Mouse (Mus musculus) thymus, postnatal 0 days (tissue): ENCODE measurements around the gene Spg21. TPM values are rescaled to one million over a fixed set of nuclear protein-coding genes. Genes with fewer than 3 reads are reported as not detected.

Experiments used
- DNase-seq: peaks from one replicate; pipeline ENCODE4 v3.0.0-alpha.2; 2015; ENCODE audit warnings: low spot score
- polyA plus RNA-seq: library from polyadenylated mRNA; unstranded; fragments of >200 nt; fragmentation: Nextera tagmentation; extraction: Ambion mirVana; gene quantifications from 2 replicates; pipeline ENCODE4 v1.2.1, GENCODE M21; 2015

The Spg21 gene
- polyA plus RNA-seq, 1 experiment from 2014 or later, result 105 TPM

GRCm38 (mm10) chr9:65472769-65473168 lies 12.0 kb downstream of the Spg21 start:
- DNase-seq, result no peak

- no peak for DNase-seq
Measured at GRCm38 (mm10) chr9:65479158-65479557, 18.4 kb downstream of the Spg21 start.

- no peak for DNase-seq
Measured at GRCm38 (mm10) chr9:65480071-65480470, 19.3 kb downstream of the Spg21 start.

- DNase-seq, result no peak
Measured at GRCm38 (mm10) chr9:65491476-65491875, 30.7 kb downstream of the Spg21 start.

- no peak for DNase-seq
Measured at GRCm38 (mm10) chr9:65492351-65492750, 31.6 kb downstream of the Spg21 start.

- no peak for DNase-seq
Measured at GRCm38 (mm10) chr9:65492851-65493250, 32.1 kb downstream of the Spg21 start.

GRCm38 (mm10) chr9:65502146-65502545 lies 41.4 kb downstream of the Spg21 start:
- no peak for DNase-seq

- DNase-seq, result no peak
Measured at GRCm38 (mm10) chr9:65502721-65503505, 42.2 kb downstream of the Spg21 start.

GRCm38 (mm10) chr9:65508449-65508848 lies 47.7 kb downstream of the Spg21 start:
- peak; percentile 25 for DNase-seq

- DNase-seq, result no peak
Measured at GRCm38 (mm10) chr9:65512520-65512919, 51.8 kb downstream of the Spg21 start.

- DNase-seq, result no peak
Measured at GRCm38 (mm10) chr9:65514431-65514830, 53.7 kb downstream of the Spg21 start.

GRCm38 (mm10) chr9:65514851-65515261 lies 54.1 kb downstream of the Spg21 start:
- no peak for DNase-seq

GRCm38 (mm10) chr9:65519807-65520504 lies 59.2 kb downstream of the Spg21 start, which contains the start of gene Ankdd1a:
Gene Ankdd1a, minus strand, starts transcription at chr9:65520193.
- no peak for DNase-seq

GRCm38 (mm10) chr9:65520505-65520876 lies 59.7 kb downstream of the Spg21 start:
- DNase-seq, result no peak

GRCm38 (mm10) chr9:65523611-65524364 lies 63.0 kb downstream of the Spg21 start:
- DNase-seq, result peak; percentile 73

- no peak for DNase-seq
Measured at GRCm38 (mm10) chr9:65525445-65526195, 64.9 kb downstream of the Spg21 start.

- DNase-seq, result no peak
Measured at GRCm38 (mm10) chr9:65528417-65529038, 67.8 kb downstream of the Spg21 start.

- DNase-seq, result no peak
Measured at GRCm38 (mm10) chr9:65529659-65530058, 68.9 kb downstream of the Spg21 start.

GRCm38 (mm10) chr9:65531283-65531682 lies 70.5 kb downstream of the Spg21 start:
- no peak for DNase-seq

GRCm38 (mm10) chr9:65532986-65533385 lies 72.2 kb downstream of the Spg21 start:
- no peak for DNase-seq

- DNase-seq, result no peak
Measured at GRCm38 (mm10) chr9:65534111-65534510, 73.4 kb downstream of the Spg21 start.
